Mouse (Mus musculus): ENCODE measurements around the gene 9130019O22Rik.

DNA sequence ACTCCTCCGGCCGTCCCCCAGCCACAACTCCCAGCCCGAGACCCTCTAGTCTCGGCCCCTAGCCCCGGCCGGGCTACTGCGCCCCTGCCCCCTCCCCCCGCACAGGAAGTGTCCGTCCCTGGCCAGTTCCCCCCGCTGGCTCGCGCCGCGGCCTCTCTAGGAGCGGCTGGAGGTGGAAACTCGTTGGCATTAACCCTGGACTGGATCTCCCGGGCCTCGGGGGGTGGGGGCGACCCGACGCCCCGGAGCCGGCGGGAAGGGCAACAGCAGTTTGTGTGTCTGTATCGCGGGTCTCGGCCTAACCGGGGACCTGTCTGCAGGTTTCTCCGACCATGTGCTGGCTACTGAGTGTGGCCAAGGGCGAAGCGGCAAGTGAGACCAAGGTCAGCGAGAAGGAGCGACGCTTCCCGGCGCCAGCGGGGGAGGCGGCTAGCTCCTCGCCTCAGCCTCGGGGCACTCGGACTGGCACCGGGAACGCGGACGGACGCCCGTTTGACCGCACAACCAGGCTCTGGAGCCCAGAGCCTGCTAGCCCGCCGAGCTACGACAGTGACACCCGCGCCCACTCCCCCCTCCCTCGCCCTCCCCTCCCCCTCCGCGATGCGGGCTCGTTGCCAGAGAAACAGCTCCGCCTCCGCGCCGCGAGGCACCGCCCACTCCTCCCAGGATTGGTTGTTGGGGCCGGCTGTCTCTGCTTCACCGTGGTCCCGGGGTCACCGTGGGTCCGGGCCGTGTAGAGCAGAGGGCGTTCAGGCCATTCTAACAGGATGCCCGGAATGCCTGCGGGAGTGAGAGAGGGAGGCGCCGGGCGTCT, 41.2 kb downstream of the 9130019O22Rik start, which contains the start of gene Zfp768:
- TF ChIP-seq CTCF (IDR thresholded peaks at IDR 0.05; ENCODE audit: extremely low read depth, insufficient read depth, insufficient read length, insufficient replicate concordance) (no peak), POLR2A (IDR thresholded peaks at IDR 0.05; ENCODE audit: low read depth, low read length) (no peak)

Data from spleen, adult 2 months (tissue).